Mouse (Mus musculus): ENCODE measurements at regions not wholly inside any gene's neighbourhood (a gene's known extent, or its start where the extent isn't known, plus 50 kb on each side); places are given as distances from the start of the nearest gene placed in this dataset.

- no peak for ATAC-seq (ENCODE audit: low read depth)
- Histone ChIP-seq H3K9ac (ENCODE audit: low read length) (no peak overlapping the region), H3K4me3 (ENCODE audit: low read length) (no peak overlapping the region), H3K27ac (ENCODE audit: low read length) (no peak overlapping the region), H3K27me3 (ENCODE audit: control insufficient read depth, insufficient read depth, low read depth, low read length) (peaks cover 22% of the 10 kb centered on the region), H3K4me2 (ENCODE audit: low read depth, low read length) (no peak overlapping the region), H3K9me3 (ENCODE audit: control insufficient read depth, low read length) (no peaks in the 10 kb centered on the region), H3K36me3 (ENCODE audit: control insufficient read depth, insufficient read depth, low read length) (no peaks in the 10 kb centered on the region), H3K4me1 (replicated peaks; ENCODE audit: control insufficient read depth, insufficient read depth, low read length) (peaks cover 7% of the 10 kb centered on the region)
- 53% methylated on average over 7 of the region's 7 CpGs for WGBS
Observed at GRCm38 (mm10) chr12:105959756-105960155, 50.3 kb upstream of the Vrk1 start.

All from lung, embryonic 16.5 days (tissue).